Mouse (Mus musculus) ovary, adult 10 weeks (tissue): ENCODE measurements around the gene Tmem29. TPM values are rescaled to one million over a fixed set of nuclear protein-coding genes. Genes with fewer than 3 reads are reported as not detected.

Experiments
- polyA plus RNA-seq: library from polyadenylated mRNA; stranded (reverse); fragments of 350-450 nt; fragmentation: Illumina TruSeq; extraction: RNeasy Lipid Tissue Mini Kit (QIAGEN cat#74804); gene quantifications from one replicate; pipeline ENCODE4 v1.2.3, GENCODE M21; 2014

Gene Tmem29
- polyA plus RNA-seq = 70.1 TPM

GRCm38 (mm10) chrX:150458766-150459350 is at the start of gene Tmem29:
Gene Tmem29 (minus strand): TSS chrX:150459154.

Other genes with a start within 250 kb of the Tmem29 start
- gene Alas2, start 88.2 kb upstream of the Tmem29 start, polyA plus RNA-seq = 1.6 TPM
- gene Pfkfb1, start 129.1 kb upstream of the Tmem29 start, polyA plus RNA-seq = 3.8 TPM
- gene Apex2, start 130.7 kb upstream of the Tmem29 start, polyA plus RNA-seq = 5.7 TPM
- gene Tro, start 198.4 kb upstream of the Tmem29 start, polyA plus RNA-seq = 14.9 TPM